Mouse (Mus musculus): Measurements from ENCODE around the gene Bpifb1. TPM values are rescaled to one million over a fixed set of nuclear protein-coding genes. Genes with fewer than 3 reads are reported as not detected.
"Not testable (repeated sequence)": the region's sequence is repeated elsewhere in the genome, so short reads cannot be mapped to it uniquely, and the experiment has no call there.

Bpifb1 gene
- under 1 TPM; 0.11 to 0.25 TPM for total RNA-seq (2021)
- long read RNA-seq, experiment 1, partial matches to known transcripts, result 1 of 1 reads
- long read RNA-seq, experiment 1, other reads (novel, unspliced or antisense), result 0 of 1 reads
- long read RNA-seq, experiment 2, result 0 reads

DNA sequence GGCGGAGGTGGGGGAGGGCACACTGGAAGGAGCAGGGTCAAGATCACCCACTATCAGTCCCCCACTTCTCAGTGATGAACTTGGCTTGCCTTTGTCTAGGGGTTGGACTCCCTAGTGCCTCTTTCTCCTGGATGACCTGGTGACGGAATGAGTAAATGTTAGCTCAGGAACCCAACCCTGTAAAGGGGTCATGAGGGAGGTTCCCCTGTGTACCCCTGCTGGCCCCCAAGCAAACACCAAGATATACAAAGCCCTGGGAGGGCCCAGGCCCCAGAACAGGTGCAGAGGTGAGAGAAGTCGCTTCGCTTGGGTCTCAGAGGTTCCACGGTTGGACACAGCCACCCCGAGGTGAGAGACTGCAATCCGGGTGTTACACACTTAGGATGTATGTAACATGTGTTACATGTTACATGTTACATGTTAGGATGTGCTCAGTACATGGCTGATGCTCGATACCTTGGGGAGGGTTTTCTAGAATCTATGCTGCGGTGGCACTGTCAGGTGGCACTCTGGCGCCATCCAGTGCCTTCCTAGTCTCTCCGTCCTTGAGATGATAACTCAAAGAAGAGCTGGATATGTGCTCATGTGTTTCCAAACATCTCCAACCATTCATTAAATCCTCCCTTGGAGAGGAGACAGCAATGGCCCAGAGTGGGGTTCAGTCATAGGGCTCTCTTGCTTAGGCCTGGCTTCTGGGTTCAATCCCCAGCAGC lies at the start of gene Bpifb1:
Gene Bpifb1 (plus strand): TSS at position 273 of the 713 bp plus-strand sequence.
- no peak for DNase-seq (ENCODE audit: low spot score in 2 of 2)

DNA sequence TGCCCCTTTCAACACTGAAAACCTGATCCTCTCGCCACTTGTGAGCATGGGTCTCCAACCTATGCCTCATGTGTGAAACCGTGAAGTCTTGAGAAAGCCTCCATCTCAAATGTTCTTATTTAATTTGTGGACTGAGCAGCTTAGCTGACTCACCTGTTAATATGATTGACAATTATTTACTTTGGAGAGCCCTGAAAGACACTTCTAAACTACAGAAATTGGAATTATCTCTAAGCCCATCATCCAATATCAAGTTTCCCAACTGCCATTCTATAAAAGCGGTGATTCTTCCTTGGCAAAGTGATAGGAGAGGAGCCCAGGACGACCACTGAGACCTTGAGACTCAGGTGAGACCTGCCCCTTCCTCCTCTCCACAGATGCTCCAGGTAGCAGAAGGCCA lies 48.0 kb upstream of the Bpifb1 start, which contains the start of gene Bpifa1:
Gene Bpifa1 (plus strand): TSS at position 301 of the 400 bp plus-strand sequence.
- no peak for DNase-seq (ENCODE audit: low spot score in 2 of 2)

DNA sequence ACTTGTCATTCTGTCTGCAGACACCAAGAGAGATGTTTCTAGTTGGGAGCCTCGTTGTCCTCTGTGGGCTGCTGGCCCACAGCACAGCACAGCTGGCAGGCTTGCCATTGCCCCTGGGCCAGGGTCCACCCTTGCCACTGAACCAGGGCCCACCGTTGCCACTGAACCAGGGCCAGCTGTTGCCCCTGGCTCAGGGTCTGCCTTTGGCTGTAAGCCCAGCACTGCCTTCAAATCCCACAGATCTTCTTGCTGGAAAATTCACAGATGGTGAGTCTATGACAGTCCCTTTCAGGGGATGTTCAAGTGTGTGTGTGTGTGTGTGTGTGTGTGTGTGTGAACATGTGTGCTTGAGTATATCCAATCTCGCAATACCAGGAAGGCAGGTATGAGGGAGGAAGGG lies 46.9 kb upstream of the Bpifb1 start:
- DNase-seq (ENCODE audit: low spot score in 2 of 2), result no peak

DNA sequence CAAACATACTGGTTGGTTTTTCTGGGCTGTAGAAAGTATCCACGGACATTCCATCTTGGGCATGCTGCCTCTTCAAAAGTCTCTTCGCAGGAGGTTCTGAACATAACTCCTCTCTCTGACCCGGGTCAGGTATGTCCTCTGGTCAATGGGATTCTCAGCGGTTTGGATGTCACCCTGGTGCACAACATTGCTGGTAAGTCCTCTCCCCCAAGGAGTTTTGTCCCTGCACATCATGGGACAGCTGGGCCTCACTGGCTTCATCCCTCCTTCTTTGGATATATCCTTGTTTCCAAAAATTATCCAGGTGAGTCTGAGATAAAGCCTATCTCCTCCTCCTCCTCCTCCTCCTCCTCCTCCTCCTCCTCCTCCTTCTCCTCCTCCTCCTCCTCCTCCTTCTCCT lies 43.1 kb upstream of the Bpifb1 start:
- no peak for DNase-seq (ENCODE audit: low spot score in 2 of 2)

DNA sequence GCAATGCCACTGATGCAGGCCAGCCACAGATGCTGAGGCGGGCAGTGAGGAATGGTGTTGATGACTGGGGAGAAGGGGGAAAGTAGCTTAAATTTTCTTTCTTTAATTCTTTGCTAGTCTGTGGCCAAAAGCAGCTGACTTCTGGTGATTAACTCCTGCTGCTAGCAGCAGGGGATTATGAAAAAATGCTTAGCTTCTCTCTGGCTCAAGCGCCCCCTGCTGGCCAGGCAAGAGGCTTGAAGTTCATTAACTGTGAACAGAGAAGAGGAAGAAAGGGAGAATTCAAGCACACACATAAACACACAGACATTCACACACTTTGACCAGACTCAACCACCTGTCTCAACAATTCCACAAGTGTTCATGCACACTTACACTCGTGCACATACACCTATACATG lies 32.2 kb upstream of the Bpifb1 start:
- no peak for DNase-seq (ENCODE audit: low spot score in 2 of 2)

DNA sequence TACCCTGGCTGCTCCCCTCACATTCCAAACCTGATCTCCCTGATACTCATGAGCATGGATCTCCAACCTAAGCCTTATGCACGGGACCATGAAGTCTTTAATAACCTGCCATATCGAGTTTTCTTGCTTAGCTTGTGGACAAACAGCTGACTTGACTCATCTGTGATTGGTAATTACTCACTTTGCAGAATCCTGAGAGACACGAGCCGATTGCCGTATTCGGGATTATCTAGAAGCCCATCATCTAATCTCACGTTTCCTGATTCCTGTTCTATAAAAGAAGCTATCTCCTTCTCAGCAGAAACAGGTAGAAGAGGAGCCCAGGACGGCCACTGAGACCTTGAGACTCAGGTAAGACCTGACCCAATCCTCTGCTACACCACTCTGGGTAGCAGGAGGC lies 28.3 kb upstream of the Bpifb1 start, which contains the start of gene Bpifa5:
Gene Bpifa5 (plus strand): TSS at position 301 of the 400 bp plus-strand sequence.
- no peak for DNase-seq (ENCODE audit: low spot score in 2 of 2)

DNA sequence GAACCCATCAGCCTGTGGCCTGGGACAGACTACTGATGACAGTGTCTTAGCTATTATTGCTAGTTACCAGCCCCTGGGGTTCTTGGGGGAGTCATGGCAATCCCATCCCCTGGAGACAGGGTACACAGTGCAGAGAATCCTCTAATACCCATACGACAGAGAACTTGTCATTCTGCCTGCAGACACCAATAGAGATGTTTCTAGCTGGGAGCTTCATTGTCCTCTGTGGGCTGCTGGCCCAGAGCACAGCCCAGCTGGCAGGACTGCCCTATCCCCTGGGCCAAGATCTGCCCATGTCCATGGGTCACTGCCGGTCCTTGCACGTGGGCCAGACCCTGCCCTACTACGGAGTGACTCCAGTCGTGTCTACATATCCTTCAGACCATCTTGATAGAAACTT lies 27.3 kb upstream of the Bpifb1 start:
- DNase-seq (ENCODE audit: low spot score in 2 of 2), result no peak

DNA sequence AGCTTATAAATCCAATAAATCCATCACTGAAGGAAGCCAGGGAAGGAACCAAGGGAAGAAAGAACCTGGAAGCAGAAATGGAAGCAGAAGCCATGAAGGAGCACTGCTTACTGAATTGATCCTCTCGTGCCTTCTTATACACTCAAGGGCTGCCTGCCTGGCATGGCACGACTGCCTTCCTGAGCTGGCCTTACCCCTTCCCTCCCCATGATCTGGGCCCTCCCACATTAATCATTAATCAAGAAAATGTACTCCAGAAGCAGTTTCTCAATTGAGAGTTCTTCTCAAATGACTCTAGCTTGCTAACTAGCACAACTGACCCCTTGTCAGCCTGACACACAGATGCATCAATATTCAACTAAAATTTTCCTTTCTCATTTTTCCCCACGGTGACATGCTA lies 21.4 kb upstream of the Bpifb1 start:
- DNase-seq (ENCODE audit: low spot score in 2 of 2), result no peak

DNA sequence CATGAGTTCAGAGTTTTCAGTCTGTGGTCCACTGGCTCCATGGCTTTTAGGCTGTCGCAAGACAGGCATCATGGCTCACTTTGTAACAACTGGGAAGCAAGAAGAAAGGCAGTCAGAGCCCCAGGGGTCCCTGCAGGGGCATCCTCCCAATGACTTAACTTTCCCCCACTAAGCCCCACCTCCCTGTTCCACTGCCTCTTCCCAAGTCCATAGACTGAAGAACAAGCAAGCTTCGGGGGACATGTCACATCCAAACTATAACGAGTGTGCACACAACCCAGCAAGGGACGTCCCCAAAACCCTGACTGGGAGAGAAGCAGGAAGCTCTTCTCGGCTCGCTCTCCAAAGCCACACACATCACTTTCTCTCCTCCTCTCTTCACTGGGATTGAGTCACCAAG lies 19.0 kb upstream of the Bpifb1 start:
- DNase-seq (ENCODE audit: low spot score in 2 of 2), result no peak

DNA sequence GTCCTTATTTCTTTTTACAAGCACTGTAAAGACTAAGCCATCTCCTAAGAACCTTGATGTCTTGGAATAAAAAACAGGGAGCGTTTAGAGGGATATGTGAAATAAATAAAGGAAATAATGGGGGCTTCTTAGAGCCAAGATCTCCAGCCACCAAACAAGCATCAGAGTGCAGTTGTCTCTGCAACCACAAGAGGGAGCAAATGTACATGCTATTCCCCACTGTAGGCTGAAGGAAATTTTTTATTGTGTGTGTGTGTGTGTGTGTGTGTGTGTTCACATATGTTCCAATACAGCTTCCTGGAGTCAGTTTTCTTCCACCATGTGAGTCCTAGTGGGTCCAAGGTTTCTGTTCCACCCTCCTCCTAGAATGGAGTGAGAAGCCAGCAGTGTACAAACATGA lies 17.3 kb upstream of the Bpifb1 start:
- no peak for DNase-seq (ENCODE audit: low spot score in 2 of 2)

DNA sequence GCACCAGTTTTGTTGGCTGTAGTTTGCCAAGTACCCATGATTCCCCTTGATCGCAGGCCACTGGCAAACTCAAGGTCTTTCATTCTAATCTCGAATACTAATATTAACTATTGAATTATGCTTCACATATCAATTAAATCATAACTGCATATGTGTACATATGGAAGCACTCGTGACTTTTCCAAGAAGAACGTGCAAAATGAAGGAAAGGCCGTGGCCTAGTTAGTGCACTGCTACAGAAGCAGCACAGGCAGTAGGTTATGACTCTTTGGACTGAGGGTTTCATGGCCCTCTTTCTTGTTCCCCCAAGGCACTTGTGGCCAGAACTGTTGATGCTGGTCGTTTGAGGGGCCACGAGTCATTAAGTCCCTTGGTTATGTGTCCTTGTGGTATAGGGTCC lies 8.7 kb upstream of the Bpifb1 start:
- not testable (repeated sequence) for DNase-seq (ENCODE audit: low spot score in 2 of 2)

DNA sequence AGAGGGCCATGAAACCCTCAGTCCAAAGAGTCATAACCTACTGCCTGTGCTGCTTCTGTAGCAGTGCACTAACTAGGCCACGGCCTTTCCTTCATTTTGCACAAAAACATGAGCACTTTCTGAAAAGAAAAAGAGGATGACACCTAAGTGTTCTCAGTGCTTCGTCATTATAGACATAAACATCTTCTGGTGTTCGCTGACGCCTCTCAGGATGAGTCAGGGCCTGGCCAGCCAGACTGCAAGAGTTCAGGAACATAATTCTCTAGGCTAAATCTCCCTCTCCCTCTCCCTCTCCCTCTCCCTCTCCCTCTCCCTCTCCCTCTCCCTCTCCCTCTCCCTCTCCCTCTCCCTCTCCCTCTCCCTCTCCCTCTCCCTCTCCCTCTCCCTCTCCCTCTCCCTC lies 7.6 kb upstream of the Bpifb1 start:
- not testable (repeated sequence) for DNase-seq (ENCODE audit: low spot score in 2 of 2)

DNA sequence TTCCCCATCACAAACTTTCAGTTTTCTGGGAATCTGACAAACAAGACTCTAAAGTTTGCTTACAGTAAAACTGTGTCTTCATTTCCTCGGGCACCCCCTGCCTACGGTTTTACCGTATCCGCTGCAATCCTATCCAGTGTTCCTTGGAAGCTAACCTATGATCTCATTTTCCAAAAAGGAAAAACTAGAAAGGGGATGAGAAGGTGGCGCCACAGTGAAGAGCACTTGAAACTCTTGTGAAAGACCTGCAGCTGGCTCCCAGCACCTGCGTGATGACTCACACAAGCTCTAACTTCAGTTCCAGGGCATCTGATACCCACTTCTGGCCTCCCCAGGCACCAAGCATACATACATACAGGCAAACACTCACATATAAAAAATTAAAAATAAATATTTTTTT lies 5.3 kb upstream of the Bpifb1 start:
- DNase-seq (ENCODE audit: low spot score in 2 of 2), result no peak

DNA sequence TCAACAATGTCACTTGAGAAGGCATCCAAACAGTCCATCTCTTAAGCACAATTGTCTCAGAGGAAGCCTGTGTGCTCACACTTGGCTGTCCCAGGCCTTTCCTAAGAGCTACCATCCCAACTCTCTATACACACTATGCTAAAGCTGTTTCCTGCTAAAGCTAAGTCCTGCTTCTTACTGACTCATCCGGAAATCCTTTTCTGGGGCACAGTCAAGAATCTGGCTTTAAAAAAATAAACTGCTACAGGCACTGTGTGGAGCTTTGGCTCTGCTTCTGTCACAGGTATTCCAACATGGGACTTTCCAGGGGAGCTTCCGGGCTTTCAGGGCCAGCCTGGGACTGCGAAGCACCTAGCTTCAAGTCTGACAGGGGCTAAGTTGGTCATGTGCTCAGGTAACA lies 4.9 kb upstream of the Bpifb1 start:
- no peak for DNase-seq (ENCODE audit: low spot score in 2 of 2)

DNA sequence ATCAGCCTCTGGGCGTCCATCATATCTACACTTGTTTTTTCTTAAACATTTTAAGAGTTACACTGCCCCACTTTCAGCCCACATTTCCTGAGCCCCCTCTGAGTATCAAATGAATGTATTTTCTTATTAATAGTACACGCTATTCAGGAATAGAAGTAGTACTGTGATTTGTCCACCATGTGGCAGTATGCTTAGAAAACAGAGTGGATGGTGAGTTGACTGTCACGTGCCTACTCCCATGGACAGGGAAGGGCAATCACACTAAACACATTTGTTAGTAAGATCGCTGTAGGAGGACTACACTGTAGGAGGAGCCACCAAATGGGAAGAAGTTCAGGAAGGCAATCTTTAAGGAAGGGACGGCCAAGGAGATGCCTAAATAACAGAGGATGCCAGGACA lies 3.1 kb upstream of the Bpifb1 start:
- no peak for DNase-seq (ENCODE audit: low spot score in 2 of 2)

DNA sequence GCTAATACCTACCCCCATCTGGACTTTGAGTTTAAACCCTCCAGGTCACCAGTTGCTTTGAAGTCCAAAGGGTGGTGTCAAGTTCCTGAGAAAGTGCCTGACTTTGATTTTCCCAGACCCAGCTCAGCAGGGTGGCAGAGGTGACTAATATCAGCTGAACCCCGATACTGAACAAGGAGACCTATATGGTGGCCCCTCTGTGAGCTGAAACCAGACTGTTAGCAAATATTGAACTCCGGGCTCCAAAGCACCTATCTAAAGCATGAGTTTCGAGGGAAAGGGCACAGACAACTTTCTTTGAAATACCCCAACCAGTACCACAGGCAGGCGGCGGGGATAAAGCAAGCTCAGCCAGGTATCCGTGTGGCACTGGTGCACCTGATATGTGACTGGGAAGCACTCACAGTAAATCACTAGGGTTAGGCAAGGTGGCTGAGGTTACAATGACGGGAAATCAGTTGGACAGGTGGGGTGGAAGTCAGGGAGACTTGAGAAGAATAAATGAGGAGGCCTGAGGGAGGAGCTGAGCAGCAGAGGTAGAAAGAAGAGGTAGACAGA lies 662 bp upstream of the Bpifb1 start:
- no peak for DNase-seq (ENCODE audit: low spot score in 2 of 2)

DNA sequence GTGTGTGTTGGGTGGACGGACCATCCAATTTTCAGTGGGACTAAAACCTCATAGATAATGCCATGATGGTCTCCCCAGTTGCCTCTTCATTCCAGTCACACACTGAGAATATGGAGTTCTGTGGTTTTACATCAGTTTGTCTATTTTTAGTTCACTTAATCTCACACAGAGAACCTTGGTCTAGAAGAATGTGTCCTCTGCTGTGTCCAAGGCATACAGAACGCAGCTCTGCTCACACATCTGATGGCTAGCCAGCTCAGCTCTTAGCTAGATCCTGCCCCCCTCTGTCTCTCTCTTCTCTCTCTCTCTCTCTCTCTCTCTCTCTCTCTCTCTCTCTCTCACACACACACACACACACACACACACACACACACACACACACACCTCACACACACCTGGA lies 1.5 kb downstream of the Bpifb1 start:
- no peak for DNase-seq (ENCODE audit: low spot score in 2 of 2)

DNA sequence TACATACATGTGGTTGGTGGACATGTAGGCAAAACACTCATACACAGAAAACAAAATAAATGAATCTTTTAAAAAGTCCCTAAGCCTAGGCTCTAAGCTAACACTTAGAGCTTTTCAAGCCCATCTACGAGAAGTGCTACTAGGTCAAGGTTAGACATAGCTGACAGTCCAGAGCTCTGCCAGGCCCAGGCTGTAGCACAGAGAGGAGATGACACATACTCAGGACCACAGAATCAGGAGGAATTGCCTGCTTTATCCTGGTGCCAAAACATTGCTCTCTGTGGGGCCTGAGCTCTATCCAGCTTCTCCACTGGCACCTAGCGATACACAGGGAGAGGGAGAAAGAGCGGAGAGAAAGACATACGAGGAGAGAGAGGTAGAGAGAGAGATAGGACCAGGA lies 2.5 kb downstream of the Bpifb1 start:
- DNase-seq (ENCODE audit: low spot score in 2 of 2), result no peak

DNA sequence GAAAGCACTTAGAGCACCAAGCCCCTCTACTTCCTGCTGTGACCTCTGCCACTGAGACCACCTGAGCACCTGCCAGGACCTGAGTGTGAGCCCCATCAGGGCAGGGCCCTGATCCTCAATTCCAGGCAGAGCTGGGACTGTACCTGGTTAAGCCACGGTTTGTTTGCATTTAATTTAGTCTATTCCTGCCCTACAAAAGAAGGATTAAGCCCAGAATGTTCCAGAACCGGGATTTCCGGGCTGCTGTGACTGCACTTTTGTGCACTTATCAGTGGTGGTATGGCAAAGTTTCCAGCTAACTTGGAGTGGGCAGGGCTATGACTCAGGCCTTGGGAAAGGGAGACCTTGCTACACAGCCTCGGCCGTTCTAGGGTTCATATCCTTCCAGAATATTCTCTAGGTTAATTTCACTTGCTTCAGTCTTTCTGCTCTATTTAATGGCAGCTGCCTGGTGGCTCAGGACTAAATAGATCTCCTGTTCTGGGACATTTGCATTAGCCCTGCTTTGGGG lies 3.4 kb downstream of the Bpifb1 start:
- DNase-seq (ENCODE audit: low spot score in 2 of 2), result no peak

DNA sequence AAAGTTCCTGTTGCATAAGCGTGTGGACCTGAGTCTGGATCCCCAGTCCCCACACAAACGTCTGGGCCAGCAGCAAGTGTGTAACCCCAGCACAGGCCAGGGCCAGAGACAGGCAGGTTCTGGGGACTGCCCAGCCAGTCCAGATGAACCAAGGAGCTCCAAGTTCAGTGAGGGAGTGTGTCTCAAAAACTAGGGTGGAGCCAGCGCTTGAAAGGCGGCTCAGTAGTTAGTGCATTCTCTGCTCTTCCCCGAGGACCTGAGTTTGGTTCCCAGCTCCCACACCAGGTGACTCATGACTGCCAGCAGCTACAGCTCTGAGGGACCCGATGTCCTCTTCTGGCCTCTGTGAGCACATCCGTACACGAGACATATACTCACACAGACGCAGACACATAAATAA lies 6.4 kb downstream of the Bpifb1 start:
- no peak for DNase-seq (ENCODE audit: low spot score in 2 of 2)

DNA sequence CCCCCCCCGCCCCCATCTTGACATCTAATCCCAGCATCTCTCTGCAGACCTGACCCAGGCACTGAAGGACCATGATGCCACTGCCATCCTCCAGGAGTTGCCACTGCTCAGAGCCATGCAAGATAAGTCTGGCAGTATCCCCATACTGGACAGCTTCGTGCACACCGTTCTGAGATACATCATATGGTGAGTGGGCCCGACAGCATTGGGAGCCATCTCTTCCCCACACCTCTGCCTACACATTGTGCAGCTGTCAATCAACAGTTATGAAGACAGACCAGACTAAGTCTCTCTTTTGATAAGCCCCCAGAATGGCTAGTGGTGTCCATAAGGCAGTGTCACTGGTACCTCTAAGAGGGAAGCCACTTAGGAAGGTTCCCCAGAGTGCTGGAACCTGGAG lies 14.0 kb downstream of the Bpifb1 start:
- DNase-seq (ENCODE audit: low spot score in 2 of 2), result no peak

DNA sequence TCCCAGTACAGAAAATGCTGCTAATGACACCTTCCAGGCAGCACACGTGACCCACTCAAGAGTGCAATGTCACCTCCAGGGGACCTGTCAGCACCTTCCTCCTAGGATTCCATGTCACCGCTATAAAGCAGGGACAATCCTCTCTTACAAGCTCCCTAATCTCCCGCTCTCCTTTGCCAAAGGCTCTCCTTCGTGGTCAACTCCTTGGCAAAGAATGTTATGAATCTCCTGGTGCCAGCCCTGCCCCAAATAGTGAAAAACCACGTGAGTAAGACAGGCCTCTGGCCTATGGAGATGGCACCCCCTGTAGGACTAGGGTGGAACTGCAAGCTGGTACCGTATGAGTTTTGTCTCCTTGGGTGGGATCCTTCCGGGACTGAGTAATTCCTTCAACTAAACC lies 16.3 kb downstream of the Bpifb1 start:
- DNase-seq (ENCODE audit: low spot score in 2 of 2), result peak; percentile 21 to 22

DNA sequence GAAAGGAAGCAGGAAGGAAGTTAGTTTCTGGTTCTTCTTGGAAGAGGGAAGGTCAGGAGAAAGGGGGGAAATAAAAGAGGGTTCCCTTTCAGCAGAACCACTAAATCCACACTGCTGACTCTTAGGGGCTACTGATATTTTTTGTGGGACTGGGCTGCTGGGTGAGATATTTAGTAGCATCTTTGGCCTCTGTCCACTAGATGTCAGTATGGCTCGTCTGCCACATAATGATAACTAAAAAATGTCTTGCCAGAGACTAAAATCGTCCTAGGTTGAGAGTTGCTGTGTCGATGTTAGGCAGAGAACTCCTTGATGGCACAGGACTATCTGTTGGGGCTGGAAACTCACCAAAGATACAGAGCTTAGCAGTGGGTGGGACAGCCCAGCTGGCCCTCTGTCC lies 18.5 kb downstream of the Bpifb1 start:
- no peak for DNase-seq (ENCODE audit: low spot score in 2 of 2)

Data from adrenal gland, postnatal 4 days (tissue).